Comparison of ENCODE assay signal across 22 mouse cellular contexts in genomic region chr1:121795024-121795786, GRCm38 (mm10).
A peak's percentile ranks its signal among the peaks of the same experiment; 100 is the strongest.
DNase-seq lines count a peak whose midpoint lies in the region; ATAC-seq lines count a peak whose summit lies in the region.
"Had no signal": no experiment of that assay in that cellular context is flagged by ENCODE, and none has a peak within 500 bp of the region (broad histone marks: within the 10 kb centered on the region; RNA-seq: fewer than 3 reads in every experiment).

No protein-coding gene starts in this region.

- no peak overlapping the region for H3K4me3 ChIP-seq in neural tube, embryonic 11.5 days (ENCODE audit: low read depth, low read length)
- H3K4me3 ChIP-seq in hindbrain, embryonic 15.5 days, result no peak overlapping the region
- H3K4me3 ChIP-seq in midbrain, embryonic 13.5 days (replicated peaks), result no peak overlapping the region
- no peak overlapping the region for H3K4me3 ChIP-seq in neural tube, embryonic 14.5 days (ENCODE audit: low read depth, low read length)
- H3K4me3 ChIP-seq: forebrain, embryonic 12.5 days; heart, embryonic 13.5 days had no signal

- WGBS in neural tube, embryonic 11.5 days, result 76% methylated on average over 11 of the region's 11 CpGs
- WGBS in hindbrain, embryonic 15.5 days, result 49% methylated on average over 11 of the region's 11 CpGs
- WGBS in midbrain, embryonic 13.5 days, result 47% methylated on average over 11 of the region's 11 CpGs
- 62% methylated on average over 11 of the region's 11 CpGs for WGBS in neural tube, embryonic 14.5 days

- no peak overlapping the region for H3K9ac ChIP-seq in neural tube, embryonic 11.5 days (ENCODE audit: low read length)
- H3K9ac ChIP-seq in hindbrain, embryonic 15.5 days, result no peak overlapping the region
- H3K9ac ChIP-seq in midbrain, embryonic 13.5 days (replicated peaks), result no peak overlapping the region
- H3K9ac ChIP-seq in neural tube, embryonic 14.5 days (replicated peaks; ENCODE audit: low read depth, low read length), result no peak overlapping the region
- H3K9ac ChIP-seq: forebrain, embryonic 12.5 days; heart, embryonic 13.5 days had no signal

- H3K9me3 ChIP-seq in neural tube, embryonic 11.5 days (ENCODE audit: control insufficient read depth, low read length), result no peaks in the 10 kb centered on the region
- H3K9me3 ChIP-seq in hindbrain, embryonic 15.5 days, result no peaks in the 10 kb centered on the region
- H3K9me3 ChIP-seq in midbrain, embryonic 13.5 days, result no peaks in the 10 kb centered on the region
- no peaks in the 10 kb centered on the region for H3K9me3 ChIP-seq in neural tube, embryonic 14.5 days (ENCODE audit: control insufficient read depth, low read length)
- H3K9me3 ChIP-seq: forebrain, embryonic 12.5 days had no signal

- no peaks in the 10 kb centered on the region for H3K36me3 ChIP-seq in neural tube, embryonic 11.5 days (ENCODE audit: control insufficient read depth, insufficient read depth, low read length)
- no peaks in the 10 kb centered on the region for H3K36me3 ChIP-seq in hindbrain, embryonic 15.5 days
- no peaks in the 10 kb centered on the region for H3K36me3 ChIP-seq in midbrain, embryonic 13.5 days
- H3K36me3 ChIP-seq in neural tube, embryonic 14.5 days (ENCODE audit: control insufficient read depth, insufficient read depth, low read length), result no peaks in the 10 kb centered on the region
- H3K36me3 ChIP-seq: forebrain, embryonic 12.5 days; heart, embryonic 13.5 days had no signal

- no peak overlapping the region for H3K27ac ChIP-seq in neural tube, embryonic 11.5 days (ENCODE audit: low read depth, low read length)
- H3K27ac ChIP-seq in hindbrain, embryonic 15.5 days (replicated peaks), result peak overlapping the region; percentile 57; the same call in 1 of the 2 replicates
- H3K27ac ChIP-seq in midbrain, embryonic 13.5 days, result no peak overlapping the region
- H3K27ac ChIP-seq in neural tube, embryonic 14.5 days (ENCODE audit: low read depth, low read length), result no peak overlapping the region
- H3K27ac ChIP-seq: forebrain, embryonic 12.5 days; heart, embryonic 13.5 days had no signal

- no peaks in the 10 kb centered on the region for H3K27me3 ChIP-seq in neural tube, embryonic 11.5 days (ENCODE audit: control insufficient read depth, insufficient read depth, low read length)
- no peaks in the 10 kb centered on the region for H3K27me3 ChIP-seq in hindbrain, embryonic 15.5 days
- H3K27me3 ChIP-seq in midbrain, embryonic 13.5 days, result no peaks in the 10 kb centered on the region
- H3K27me3 ChIP-seq in neural tube, embryonic 14.5 days (ENCODE audit: control insufficient read depth, insufficient read depth, low read length), result no peaks in the 10 kb centered on the region
- H3K27me3 ChIP-seq: forebrain, embryonic 12.5 days; heart, embryonic 13.5 days had no signal

- peak; percentile 10 for DNase-seq in neural tube, embryonic 11.5 days (ENCODE audit: low spot score)
- no peak for DNase-seq in neural tube, embryonic 10.5 days (ENCODE audit: extremely low spot score, low spot score)
- DNase-seq in layer of hippocampus, adult 9-10 months (ENCODE audit: low spot score), result no peak
- DNase-seq in layer of hippocampus, adult 18-20 months (ENCODE audit: low spot score in 2 of 2), result no peak
- DNase-seq: adrenal gland, adult 8-10 months; cerebellum, adult 11 months; cerebellum, postnatal 14 days; heart, adult 18-20 months; heart, postnatal 36 days; kidney, adult 11 months; kidney, postnatal 4 days; lung, adult 18-20 months; lung, postnatal 4 days; spleen, adult 18-20 months; thymus, adult 18-20 months had no signal

- no peaks in the 10 kb centered on the region for H3K4me1 ChIP-seq in neural tube, embryonic 11.5 days (ENCODE audit: control insufficient read depth, insufficient read depth, low read length)
- no peaks in the 10 kb centered on the region for H3K4me1 ChIP-seq in hindbrain, embryonic 15.5 days (replicated peaks)
- H3K4me1 ChIP-seq in midbrain, embryonic 13.5 days (replicated peaks), result no peaks in the 10 kb centered on the region
- no peaks in the 10 kb centered on the region for H3K4me1 ChIP-seq in neural tube, embryonic 14.5 days (ENCODE audit: control insufficient read depth, insufficient read depth, low read length)
- H3K4me1 ChIP-seq: forebrain, embryonic 12.5 days; heart, embryonic 13.5 days had no signal

- no peak overlapping the region for H3K4me2 ChIP-seq in neural tube, embryonic 11.5 days (ENCODE audit: low read depth)
- peak overlapping the region; percentile 4; the same call in 1 of the 2 replicates for H3K4me2 ChIP-seq in hindbrain, embryonic 15.5 days
- H3K4me2 ChIP-seq in midbrain, embryonic 13.5 days (replicated peaks), result no peak overlapping the region
- H3K4me2 ChIP-seq in neural tube, embryonic 14.5 days (ENCODE audit: low read depth, low read length), result no peak overlapping the region
- H3K4me2 ChIP-seq: forebrain, embryonic 12.5 days; heart, embryonic 13.5 days; liver, embryonic 11.5 days had no signal

- ATAC-seq in neural tube, embryonic 11.5 days (ENCODE audit: insufficient read depth, low FRiP score, low TSS enrichment), result peak; percentile 54; the same call in 1 of the 2 replicates
- peak; percentile 86 for ATAC-seq in hindbrain, embryonic 15.5 days (ENCODE audit: low FRiP score, low read depth)
- ATAC-seq in midbrain, embryonic 13.5 days, result peak; percentile 68
- ATAC-seq in neural tube, embryonic 14.5 days (ENCODE audit: low read depth), result peak; percentile 76
- ATAC-seq in erythroblast, adult 5-6 weeks (replicated peaks; ENCODE audit: low FRiP score, poor library complexity, severe bottlenecking), result no peak
